Mouse (Mus musculus) C2C12 (cell line): ENCODE measurements around the gene Ppip5k1. TPM values are rescaled to one million over a fixed set of nuclear protein-coding genes. Genes with fewer than 3 reads are reported as not detected.

Experiments used
- H3K27me3 ChIP-seq: one replicate; pipeline ENCODE4 v1.6.1; 2011; ENCODE audit not compliant: control insufficient read depth, insufficient read depth, insufficient read length
- H3K36me3 ChIP-seq: one replicate; pipeline ENCODE4 v1.6.1; 2011; ENCODE audit not compliant: control insufficient read depth, insufficient read depth
- H3K4me3 ChIP-seq: one replicate; pipeline ENCODE4 v1.5.1; 2011; ENCODE audit warnings: mild to moderate bottlenecking, control low read depth; ENCODE audit not compliant: poor library complexity, insufficient read depth, severe bottlenecking
- H3K79me2 ChIP-seq: one replicate; pipeline ENCODE4 v1.6.1; 2011; ENCODE audit not compliant: control insufficient read depth, insufficient read depth
- H3K79me3 ChIP-seq: one replicate; pipeline ENCODE4 v1.6.1; 2011; ENCODE audit warnings: low read depth, control low read depth
- H3ac ChIP-seq: one replicate; pipeline ENCODE3; 2011; ENCODE audit warnings: low read depth; ENCODE audit not compliant: control insufficient read depth, insufficient read length
- CEBPB ChIP-seq: IDR thresholded peaks from one replicate; pipeline ENCODE4 v1.6.1; 2011; ENCODE audit warnings: low read depth, mild to moderate bottlenecking, control low read depth, moderate library complexity
- CTCF ChIP-seq: IDR thresholded peaks from one replicate; pipeline ENCODE4 v1.5.1; 2011; ENCODE audit not compliant: control insufficient read depth, insufficient read depth, insufficient read length
- FOSL1 ChIP-seq: IDR thresholded peaks from one replicate; pipeline ENCODE4 v1.8.0; 2011; ENCODE audit warnings: mild to moderate bottlenecking, low read length; ENCODE audit not compliant: poor library complexity, insufficient read depth, severe bottlenecking
- MAX ChIP-seq: IDR thresholded peaks from one replicate; pipeline ENCODE4 v1.6.1; 2011; ENCODE audit warnings: mild to moderate bottlenecking, control low read depth
- MYOD1 ChIP-seq: IDR thresholded peaks from one replicate; pipeline ENCODE4 v1.6.1; 2011; ENCODE audit warnings: low read depth; ENCODE audit not compliant: control insufficient read depth, insufficient read length
- MYOG ChIP-seq: IDR thresholded peaks from one replicate; pipeline ENCODE4 v1.6.1; 2011; ENCODE audit not compliant: control insufficient read depth, insufficient read length; ENCODE audit errors: extremely low read depth
- USF1 ChIP-seq: IDR thresholded peaks from one replicate; pipeline ENCODE4 v1.6.1; 2011; ENCODE audit warnings: low read depth, mild to moderate bottlenecking, control low read depth, moderate library complexity
- polyA plus RNA-seq: library from polyadenylated mRNA; unstranded; fragments of >200 nt; fragmentation: generic; extraction: Trizol; gene quantifications from one replicate; pipeline ENCODE4 v1.2.1, GENCODE M21; 2012; ENCODE audit warnings: missing spikeins

Gene Ppip5k1
- polyA plus RNA-seq, 1 experiment, result 5.8 TPM

GRCm38 (mm10) chr2:121323041-121323440 is 32.2 kb downstream of the Ppip5k1 start:
- no peaks in the 10 kb centered on the region for H3K27me3 ChIP-seq
- no peaks in the 10 kb centered on the region for H3K79me3 ChIP-seq
- no peaks in the 10 kb centered on the region for H3K79me2 ChIP-seq
- no peak overlapping the region for H3ac ChIP-seq
- TF ChIP-seq CEBPB (no peak), CTCF (no peak), MYOG (no peak), MYOD1 (no peak), FOSL1 (no peak), MAX (no peak), USF1 (no peak)
- H3K36me3 ChIP-seq, result no peaks in the 10 kb centered on the region
- H3K4me3 ChIP-seq, result no peak overlapping the region

DNA sequence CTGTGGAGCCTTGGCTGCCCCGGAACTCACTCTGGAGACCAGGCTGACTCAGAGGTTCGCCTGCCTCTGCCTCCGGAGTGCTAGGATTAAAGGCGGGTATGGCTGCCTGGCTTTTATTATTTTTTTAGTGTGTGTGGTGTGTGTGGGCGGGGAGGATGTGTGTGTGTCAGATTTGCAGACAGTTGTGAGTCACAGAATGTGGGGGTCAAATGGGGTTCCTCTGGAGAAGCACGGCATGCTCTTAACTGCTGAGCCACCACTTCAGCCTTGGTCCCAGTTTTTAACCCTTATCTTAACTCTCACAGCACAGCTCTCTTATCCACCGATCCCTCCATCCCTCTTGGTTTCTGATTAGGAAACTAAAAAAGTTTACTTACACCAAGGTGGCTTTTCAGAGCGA is 38.9 kb downstream of the Ppip5k1 start:
- Histone ChIP-seq H3K79me3 (no peaks in the 10 kb centered on the region), H3K79me2 (no peaks in the 10 kb centered on the region), H3K36me3 (no peaks in the 10 kb centered on the region), H3ac (no peak overlapping the region), H3K27me3 (no peaks in the 10 kb centered on the region), H3K4me3 (no peak overlapping the region)
- TF ChIP-seq CTCF (no peak), MAX (no peak), CEBPB (no peak), FOSL1 (no peak), MYOD1 (no peak), MYOG (no peak), USF1 (no peak)

GRCm38 (mm10) chr2:121308997-121309416 is 46.2 kb downstream of the Ppip5k1 start:
- TF ChIP-seq MYOD1 (no peak), CTCF (no peak), USF1 (no peak), CEBPB (no peak), MYOG (no peak), FOSL1 (no peak), MAX (no peak)
- H3K36me3 ChIP-seq, result peaks cover 12% of the 10 kb centered on the region
- no peaks in the 10 kb centered on the region for H3K79me2 ChIP-seq
- H3K4me3 ChIP-seq, result no peak overlapping the region
- no peak overlapping the region for H3ac ChIP-seq
- no peaks in the 10 kb centered on the region for H3K79me3 ChIP-seq
- no peaks in the 10 kb centered on the region for H3K27me3 ChIP-seq

- Histone ChIP-seq H3K4me3 (no peak overlapping the region), H3K27me3 (no peaks in the 10 kb centered on the region)
Observed at GRCm38 (mm10) chr2:121300036-121300435, 55.2 kb downstream of the Ppip5k1 start.

DNA sequence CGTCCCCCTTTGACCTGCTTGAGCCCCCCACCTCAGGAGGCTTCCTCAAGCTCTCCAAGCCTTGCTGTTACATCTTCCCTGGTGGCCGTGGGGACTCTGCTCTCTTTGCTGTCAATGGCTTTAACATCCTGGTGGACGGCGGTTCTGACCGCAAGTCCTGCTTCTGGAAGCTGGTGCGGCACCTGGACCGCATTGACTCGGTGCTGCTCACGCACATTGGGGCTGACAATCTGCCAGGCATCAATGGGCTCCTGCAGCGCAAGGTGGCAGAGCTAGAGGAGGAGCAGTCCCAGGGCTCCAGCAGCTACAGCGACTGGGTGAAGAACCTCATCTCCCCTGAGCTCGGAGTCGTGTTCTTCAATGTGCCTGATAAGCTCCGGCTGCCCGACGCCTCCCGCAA is 55.7 kb downstream of the Ppip5k1 start:
- H3K27me3 ChIP-seq, result no peaks in the 10 kb centered on the region

More at GRCm38 (mm10) chr2:121300036-121300435, 55.2 kb downstream of the Ppip5k1 start:
- TF ChIP-seq MYOD1 (no peak), MYOG (no peak), FOSL1 (no peak), CEBPB (no peak), MAX (no peak), USF1 (no peak), CTCF (no peak)
- no peaks in the 10 kb centered on the region for H3K79me3 ChIP-seq
- no peak overlapping the region for H3ac ChIP-seq
- peaks cover 60% of the 10 kb centered on the region for H3K36me3 ChIP-seq
- H3K79me2 ChIP-seq, result no peaks in the 10 kb centered on the region

More for the DNA sequence above, 55.7 kb downstream of the Ppip5k1 start:
- Histone ChIP-seq H3K79me2 (no peaks in the 10 kb centered on the region), H3K79me3 (no peaks in the 10 kb centered on the region), H3K4me3 (no peak overlapping the region), H3K36me3 (peaks cover 55% of the 10 kb centered on the region), H3ac (no peak overlapping the region)
- TF ChIP-seq MYOD1, result no peak
- TF ChIP-seq MAX, result no peak
- TF ChIP-seq FOSL1, result no peak
- TF ChIP-seq USF1, result no peak
- TF ChIP-seq MYOG, result no peak
- no peak for TF ChIP-seq CTCF
- no peak for TF ChIP-seq CEBPB
